Mouse (Mus musculus) retina, adult 2 months (tissue): ENCODE measurements around the gene Pgk1.

Experiments used
- DNase-seq: peaks from one replicate; pipeline ENCODE4 v3.0.0-alpha.2; 2012; ENCODE audit warnings: low read depth, low spot score

Gene Pgk1

GRCm38 (mm10) chrX:106219171-106220032 lies 32.5 kb downstream of the Pgk1 start:
- DNase-seq: peak; percentile 44

GRCm38 (mm10) chrX:106221058-106221457 lies 34.2 kb downstream of the Pgk1 start, which contains the start of gene Taf9b:
Gene Taf9b, minus strand, starts transcription at chrX:106221158.
- no peak for DNase-seq
